Mouse (Mus musculus): ENCODE data around the gene Zan. TPM values are rescaled to one million over a fixed set of nuclear protein-coding genes. Genes with fewer than 3 reads are reported as not detected.

Gene Zan
- polyA plus RNA-seq, 1 experiment from 2014 or later = 0.11 TPM

- Histone ChIP-seq H3K36me3 (ENCODE audit: control insufficient read depth, insufficient read depth) (no peaks in the 10 kb centered on the region), H3K4me2 (ENCODE audit: low read depth, low read length) (peak overlapping the region; percentile 74), H3K4me3 (ENCODE audit: low read depth, low read length) (peak overlapping the region; percentile 55), H3K27ac (ENCODE audit: low read length) (peak overlapping the region; percentile 43; the same call in 1 of the 2 replicates), H3K27me3 (ENCODE audit: control insufficient read depth, insufficient read depth, low read depth, low read length) (no peaks in the 10 kb centered on the region), H3K9ac (ENCODE audit: low read depth, low read length) (peak overlapping the region; percentile 53; the same call in 1 of the 2 replicates), H3K9me3 (replicated peaks; ENCODE audit: control insufficient read depth, low read length) (no peaks in the 10 kb centered on the region), H3K4me1 (ENCODE audit: control insufficient read depth, low read depth, low read length) (peaks cover 20% of the 10 kb centered on the region)
- peak; percentile 67 for ATAC-seq (ENCODE audit: low read depth)
- WGBS (ENCODE audit: insufficient replicate concordance) = 0% methylated on average over 19 of the region's 19 CpGs
Measured at GRCm38 (mm10) chr5:137338256-137338655, 138.6 kb downstream of the Zan start.

GRCm38 (mm10) chr5:137337190-137337589 is 139.7 kb downstream of the Zan start:
- H3K4me2 ChIP-seq (ENCODE audit: low read depth, low read length) = no peak overlapping the region
- H3K4me1 ChIP-seq (ENCODE audit: control insufficient read depth, low read depth, low read length) = peaks cover 24% of the 10 kb centered on the region
- H3K27me3 ChIP-seq (ENCODE audit: control insufficient read depth, insufficient read depth, low read depth, low read length) = no peaks in the 10 kb centered on the region
- H3K9me3 ChIP-seq (replicated peaks; ENCODE audit: control insufficient read depth, low read length) = no peaks in the 10 kb centered on the region
- H3K27ac ChIP-seq (ENCODE audit: low read length) = peak overlapping the region; percentile 13
- H3K4me3 ChIP-seq (ENCODE audit: low read depth, low read length) = no peak overlapping the region
- H3K36me3 ChIP-seq (ENCODE audit: control insufficient read depth, insufficient read depth) = no peaks in the 10 kb centered on the region
- ATAC-seq (ENCODE audit: low read depth) = no peak
- no peak overlapping the region for H3K9ac ChIP-seq (ENCODE audit: low read depth, low read length)
- 53% methylated on average over 8 of the region's 8 CpGs for WGBS (ENCODE audit: insufficient replicate concordance)

GRCm38 (mm10) chr5:137335066-137335465 is 141.8 kb downstream of the Zan start:
- no peaks in the 10 kb centered on the region for H3K9me3 ChIP-seq (replicated peaks; ENCODE audit: control insufficient read depth, low read length)
- WGBS (ENCODE audit: insufficient replicate concordance) = 68% methylated on average over 6 of the region's 6 CpGs
- H3K4me1 ChIP-seq (ENCODE audit: control insufficient read depth, low read depth, low read length) = peaks cover 24% of the 10 kb centered on the region
- H3K27me3 ChIP-seq (ENCODE audit: control insufficient read depth, insufficient read depth, low read depth, low read length) = no peaks in the 10 kb centered on the region
- no peak overlapping the region for H3K4me3 ChIP-seq (ENCODE audit: low read depth, low read length)
- ATAC-seq (ENCODE audit: low read depth) = no peak
- no peaks in the 10 kb centered on the region for H3K36me3 ChIP-seq (ENCODE audit: control insufficient read depth, insufficient read depth)
- no peak overlapping the region for H3K4me2 ChIP-seq (ENCODE audit: low read depth, low read length)
- no peak overlapping the region for H3K27ac ChIP-seq (ENCODE audit: low read length)
- no peak overlapping the region for H3K9ac ChIP-seq (ENCODE audit: low read depth, low read length)

- Histone ChIP-seq H3K27ac (ENCODE audit: low read length) (no peak overlapping the region), H3K9me3 (replicated peaks; ENCODE audit: control insufficient read depth, low read length) (no peaks in the 10 kb centered on the region), H3K9ac (ENCODE audit: low read depth, low read length) (no peak overlapping the region), H3K4me2 (ENCODE audit: low read depth, low read length) (peak overlapping the region; percentile 94), H3K27me3 (ENCODE audit: control insufficient read depth, insufficient read depth, low read depth, low read length) (no peaks in the 10 kb centered on the region), H3K4me1 (ENCODE audit: control insufficient read depth, low read depth, low read length) (peaks cover 23% of the 10 kb centered on the region), H3K4me3 (ENCODE audit: low read depth, low read length) (0 out of 2 replicates have a peak overlapping the region, but pooled peaks have one; percentile 70), H3K36me3 (ENCODE audit: control insufficient read depth, insufficient read depth) (no peaks in the 10 kb centered on the region)
- WGBS (ENCODE audit: insufficient replicate concordance) = 32% methylated on average over 10 of the region's 10 CpGs
- ATAC-seq (ENCODE audit: low read depth) = no peak
Measured at GRCm38 (mm10) chr5:137334317-137334716, 142.5 kb downstream of the Zan start.

- under 1% methylated on average over 43 of the region's 44 CpGs for WGBS (ENCODE audit: insufficient replicate concordance)
- Histone ChIP-seq H3K36me3 (ENCODE audit: control insufficient read depth, insufficient read depth) (no peaks in the 10 kb centered on the region), H3K27me3 (ENCODE audit: control insufficient read depth, insufficient read depth, low read depth, low read length) (no peaks in the 10 kb centered on the region), H3K4me2 (ENCODE audit: low read depth, low read length) (peak within 1 kb of the TSS; percentile 94), H3K27ac (ENCODE audit: low read length) (no peak within 1 kb of the TSS), H3K4me3 (ENCODE audit: low read depth, low read length) (peak within 1 kb of the TSS; percentile 70), H3K9me3 (replicated peaks; ENCODE audit: control insufficient read depth, low read length) (no peaks in the 10 kb centered on the region), H3K4me1 (ENCODE audit: control insufficient read depth, low read depth, low read length) (peaks cover 18% of the 10 kb centered on the region), H3K9ac (ENCODE audit: low read depth, low read length) (peak within 1 kb of the TSS; percentile 65)
- ATAC-seq (ENCODE audit: low read depth) = peak; percentile 85
Measured at GRCm38 (mm10) chr5:137333512-137334174, 143.2 kb downstream of the Zan start, which contains the start of gene Slc12a9. Gene Slc12a9 (minus strand): TSS chr5:137333597.

- H3K27me3 ChIP-seq (ENCODE audit: control insufficient read depth, insufficient read depth, low read depth, low read length) = no peaks in the 10 kb centered on the region
- no peak overlapping the region for H3K27ac ChIP-seq (ENCODE audit: low read length)
- no peaks in the 10 kb centered on the region for H3K36me3 ChIP-seq (ENCODE audit: control insufficient read depth, insufficient read depth)
- H3K9me3 ChIP-seq (replicated peaks; ENCODE audit: control insufficient read depth, low read length) = no peaks in the 10 kb centered on the region
- no peak for ATAC-seq (ENCODE audit: low read depth)
- peaks cover 18% of the 10 kb centered on the region for H3K4me1 ChIP-seq (ENCODE audit: control insufficient read depth, low read depth, low read length)
- 13% methylated on average over 15 of the region's 15 CpGs for WGBS (ENCODE audit: insufficient replicate concordance)
- H3K9ac ChIP-seq (ENCODE audit: low read depth, low read length) = peak overlapping the region; percentile 65
- H3K4me2 ChIP-seq (ENCODE audit: low read depth, low read length) = peak overlapping the region; percentile 94
- H3K4me3 ChIP-seq (ENCODE audit: low read depth, low read length) = peak overlapping the region; percentile 70
Measured at GRCm38 (mm10) chr5:137332857-137333511, 143.9 kb downstream of the Zan start.

- Histone ChIP-seq H3K9ac (ENCODE audit: low read depth, low read length) (no peak overlapping the region), H3K4me3 (ENCODE audit: low read depth, low read length) (no peak overlapping the region), H3K9me3 (replicated peaks; ENCODE audit: control insufficient read depth, low read length) (no peaks in the 10 kb centered on the region), H3K27ac (ENCODE audit: low read length) (no peak overlapping the region), H3K36me3 (ENCODE audit: control insufficient read depth, insufficient read depth) (no peaks in the 10 kb centered on the region), H3K27me3 (ENCODE audit: control insufficient read depth, insufficient read depth, low read depth, low read length) (no peaks in the 10 kb centered on the region), H3K4me2 (ENCODE audit: low read depth, low read length) (no peak overlapping the region), H3K4me1 (ENCODE audit: control insufficient read depth, low read depth, low read length) (peaks cover 15% of the 10 kb centered on the region)
- ATAC-seq (ENCODE audit: low read depth) = no peak
- WGBS (ENCODE audit: insufficient replicate concordance) = 62% methylated on average over 7 of the region's 7 CpGs
Measured at GRCm38 (mm10) chr5:137330910-137331309, 146.0 kb downstream of the Zan start.
